ENCODE assay signal across 21 mouse cellular contexts in the genomic region with DNA sequence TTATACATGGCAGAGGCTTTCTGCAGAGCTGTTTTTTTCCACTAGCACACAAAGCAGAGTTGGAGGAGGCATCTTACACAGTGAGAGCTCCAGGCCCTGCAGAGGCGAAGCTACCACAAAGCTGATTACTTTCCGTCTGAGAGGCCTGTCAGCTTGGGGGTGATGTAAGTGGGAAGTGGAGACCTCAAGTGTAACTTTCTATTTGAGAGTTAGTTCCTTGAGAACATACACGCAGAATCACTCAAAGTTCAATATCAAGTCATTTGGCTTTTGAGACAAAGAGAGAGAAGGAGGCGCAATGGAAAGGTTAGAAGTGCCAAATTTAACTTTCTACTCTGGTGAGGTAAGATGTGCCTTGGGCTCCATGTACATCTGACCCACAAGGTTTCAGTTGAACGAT. TPM values are rescaled to one million over a fixed set of nuclear protein-coding genes. Genes with fewer than 3 reads are reported as not detected.
DNase-seq lines count a peak whose midpoint lies in the region; ATAC-seq and TF ChIP-seq lines count a peak whose summit lies in the region.
"Had no signal": no experiment of that assay in that cellular context is flagged by ENCODE, and none has a peak within 500 bp of the region (broad histone marks: within the 10 kb centered on the region; RNA-seq: fewer than 3 reads in every experiment).

No protein-coding gene starts in this region.

- H3K27ac ChIP-seq in CH12.LX (ENCODE audit: insufficient read depth, low read depth), result no peak overlapping the region
- H3K27ac ChIP-seq: embryonic facial prominence, embryonic 13.5 days; forebrain, embryonic 12.5 days; heart, embryonic 10.5 days; hindbrain, embryonic 13.5 days; hindbrain, postnatal 0 days; intestine, embryonic 15.5 days had no signal

- DNase-seq in A20 (ENCODE audit: low read depth, low spot score), result peak; percentile 57
- DNase-seq in CH12.LX (ENCODE audit: extremely low read depth), result peak; percentile 66
- DNase-seq in frontal cortex, postnatal 36 days (ENCODE audit: low spot score in 2 of 2), result no peak
- DNase-seq in cerebellum, adult 9-10 months, result no peak
- DNase-seq: adrenal gland, adult 2 months; adrenal gland, postnatal 25 days; B cell, adult 2 months; cerebellum, adult 18-20 months; cerebellum, postnatal 10 days; gastrocnemius, postnatal 14 days; heart, postnatal 10 days; heart, postnatal 4 days had no signal

- H3K4me3 ChIP-seq in CH12.LX (replicated peaks in 1 of 3; ENCODE audit: low read depth in 2 of 3, low read length in 2 of 3, poor library complexity in 1 of 3), result no peak overlapping the region
- H3K4me3 ChIP-seq: embryonic facial prominence, embryonic 13.5 days; forebrain, embryonic 12.5 days; heart, embryonic 10.5 days; hindbrain, embryonic 13.5 days; intestine, embryonic 15.5 days had no signal

- in situ Hi-C loops in CH12.LX (cut with MboI; ENCODE audit: low pct_ligation_motif_present, low pct_unique_long_range_greater_than_20kb, low sequenced_read_pairs), result no loop called here

- no peak overlapping the region for H3K9ac ChIP-seq in CH12.LX (ENCODE audit: insufficient read depth, low read depth)
- H3K9ac ChIP-seq: embryonic facial prominence, embryonic 13.5 days; forebrain, embryonic 12.5 days; hindbrain, embryonic 13.5 days; intestine, embryonic 15.5 days had no signal

- peak; percentile 68; the same call in 1 of the 2 replicates for TF ChIP-seq EP300 in CH12.LX (IDR thresholded peaks at IDR 0.05; ENCODE audit: low read length)

- no peaks in the 10 kb centered on the region for H3K27me3 ChIP-seq in CH12.LX (replicated peaks)
- H3K27me3 ChIP-seq: forebrain, embryonic 12.5 days; hindbrain, embryonic 13.5 days; intestine, embryonic 15.5 days had no signal

- peaks cover 10 to 38% of the 10 kb centered on the region in 2 experiments for H3K4me1 ChIP-seq in CH12.LX (ENCODE audit: control insufficient read depth in 1 of 2, insufficient read depth in 2 of 2)
- H3K4me1 ChIP-seq: embryonic facial prominence, embryonic 13.5 days; forebrain, embryonic 12.5 days; hindbrain, embryonic 13.5 days; intestine, embryonic 15.5 days had no signal

- H3K36me3 ChIP-seq in CH12.LX (replicated peaks in 1 of 2; ENCODE audit: control insufficient read depth in 1 of 2, insufficient read depth in 1 of 2, low read length in 1 of 2), result no peaks in the 10 kb centered on the region
- H3K36me3 ChIP-seq: embryonic facial prominence, embryonic 13.5 days; forebrain, embryonic 12.5 days; heart, embryonic 10.5 days; hindbrain, embryonic 13.5 days; intestine, embryonic 15.5 days had no signal

- peak; percentile 56 to 74; a peak in 2 of 4 replicates for ATAC-seq in hematopoietic stem cell, adult 5-6 weeks (replicated peaks in 1 of 2; ENCODE audit: insufficient read depth in 1 of 2, low FRiP score in 2 of 2, low TSS enrichment in 1 of 2, low read depth in 1 of 2, poor library complexity in 2 of 2, severe bottlenecking in 2 of 2)
- ATAC-seq in monocyte, adult 5-6 weeks (replicated peaks; ENCODE audit: insufficient number of reproducible peaks, low FRiP score, low TSS enrichment, poor library complexity, severe bottlenecking), result 0 out of 2 replicates have a peak, but pooled peaks have one; percentile 27
- ATAC-seq: forebrain, embryonic 16.5 days; hindbrain, postnatal 0 days; intestine, embryonic 15.5 days had no signal

- H3K79me2 ChIP-seq in CH12.LX (replicated peaks; ENCODE audit: control insufficient read depth, extremely low read depth, insufficient read depth, poor library complexity, severe bottlenecking), result no peaks in the 10 kb centered on the region

- no peak for TF ChIP-seq RAD21 in CH12.LX (IDR thresholded peaks at IDR 0.05; ENCODE audit: low read depth, low read length)

- H3K4me2 ChIP-seq in CH12.LX (ENCODE audit: insufficient read depth, low read depth, poor library complexity, severe bottlenecking), result no peak overlapping the region
- H3K4me2 ChIP-seq: embryonic facial prominence, embryonic 13.5 days; forebrain, embryonic 12.5 days; hindbrain, embryonic 13.5 days; intestine, embryonic 15.5 days had no signal

- H3K9me3 ChIP-seq in CH12.LX (replicated peaks; ENCODE audit: low read length), result no peaks in the 10 kb centered on the region
- H3K9me3 ChIP-seq: embryonic facial prominence, embryonic 13.5 days; forebrain, embryonic 12.5 days; heart, embryonic 10.5 days; hindbrain, embryonic 13.5 days; intestine, embryonic 15.5 days had no signal

- TF ChIP-seq CTCF in CH12.LX (conservative IDR thresholded peaks at IDR 0.05 in 1 of 2, IDR thresholded peaks at IDR 0.05 in 1 of 2; ENCODE audit: low read depth in 2 of 2, low read length in 2 of 2), result no peak

- dilution Hi-C loops in CH12.LX (cut with MboI; ENCODE audit: extremely low pct_ligation_motif_present, extremely low pct_unique_long_range_greater_than_20kb, low sequenced_read_pairs), result no loop called here

- no peak for TF ChIP-seq POLR2A in CH12.LX (IDR thresholded peaks at IDR 0.05; ENCODE audit: low read depth, low read length)

TF ChIP-seq in CH12.LX, 34 proteins besides CTCF, POLR2A, EP300 and RAD21:
- TF ChIP-seq JUND (conservative IDR thresholded peaks at IDR 0.05; ENCODE audit: low read depth, low read length) (no peak), JUN (IDR thresholded peaks at IDR 0.05; ENCODE audit: insufficient read depth, low read depth, low read length) (0 out of 2 replicates have a peak, but pooled peaks have one; percentile 18), MEF2A (IDR thresholded peaks at IDR 0.05; ENCODE audit: borderline replicate concordance, low read depth, low read length) (peak; percentile 74), ETS1 (conservative IDR thresholded peaks at IDR 0.05; ENCODE audit: low read depth, low read length) (peak; percentile 64), MAZ (IDR thresholded peaks at IDR 0.05; ENCODE audit: low read depth, low read length) (no peak), ELF1 (IDR thresholded peaks at IDR 0.05; ENCODE audit: low read depth, low read length) (no peak), POLR2AphosphoS2 (IDR thresholded peaks at IDR 0.05; ENCODE audit: low read depth, low read length) (no peak), BHLHE40 (IDR thresholded peaks at IDR 0.05; ENCODE audit: low read depth, low read length) (peak; percentile 46; the same call in 1 of the 2 replicates), ZNF384 (IDR thresholded peaks at IDR 0.05; ENCODE audit: low read depth, low read length) (no peak), ZKSCAN1 (IDR thresholded peaks at IDR 0.05; ENCODE audit: borderline replicate concordance, low read depth, low read length) (no peak), GABPA (IDR thresholded peaks at IDR 0.05; ENCODE audit: insufficient replicate concordance, low read depth, low read length) (no peak), MYC (IDR thresholded peaks at IDR 0.05; ENCODE audit: low read depth, low read length) (no peak), SIN3A (IDR thresholded peaks at IDR 0.05; ENCODE audit: low read length) (peak; percentile 40; the same call in 1 of the 2 replicates), ZMIZ1 (IDR thresholded peaks at IDR 0.05; ENCODE audit: low read depth, low read length) (no peak), MAX (IDR thresholded peaks at IDR 0.05; ENCODE audit: low read length) (no peak), KAT2A (IDR thresholded peaks at IDR 0.05; ENCODE audit: insufficient replicate concordance, low read length) (no peak), TBP (conservative IDR thresholded peaks at IDR 0.05; ENCODE audit: low read depth, low read length) (no peak), UBTF (IDR thresholded peaks at IDR 0.05; ENCODE audit: low read depth, low read length) (no peak), PAX5 (IDR thresholded peaks at IDR 0.05; ENCODE audit: low read length) (no peak), NRF1 (IDR thresholded peaks at IDR 0.05; ENCODE audit: low read depth, low read length) (no peak), HCFC1 (IDR thresholded peaks at IDR 0.05; ENCODE audit: low read depth, low read length) (no peak), CHD1 (IDR thresholded peaks at IDR 0.05; ENCODE audit: low read depth, low read length) (no peak), ZC3H11A (IDR thresholded peaks at IDR 0.05; ENCODE audit: low read depth, low read length) (no peak), USF1 (IDR thresholded peaks at IDR 0.05; ENCODE audit: low read depth, low read length) (no peak), SMC3 (IDR thresholded peaks at IDR 0.05; ENCODE audit: low read depth, low read length) (no peak), MXI1 (IDR thresholded peaks at IDR 0.05; ENCODE audit: low read depth, low read length) (no peak), MAFK (IDR thresholded peaks at IDR 0.05; ENCODE audit: insufficient replicate concordance, low read length) (0 out of 2 replicates have a peak, but pooled peaks have one; percentile 47), RCOR1 (conservative IDR thresholded peaks at IDR 0.05; ENCODE audit: low read depth, low read length) (no peak), USF2 (conservative IDR thresholded peaks at IDR 0.05; ENCODE audit: low read depth, low read length) (no peak), IRF4 (IDR thresholded peaks at IDR 0.05; ENCODE audit: low read depth, low read length) (peak; percentile 50; the same call in 1 of the 2 replicates), TCF12 (IDR thresholded peaks at IDR 0.05; ENCODE audit: low read depth, low read length) (no peak), E2F4 (IDR thresholded peaks at IDR 0.05; ENCODE audit: insufficient replicate concordance, low read depth, low read length) (no peak), NELFE (IDR thresholded peaks at IDR 0.05; ENCODE audit: low read depth, low read length) (no peak), CHD2 (IDR thresholded peaks at IDR 0.05; ENCODE audit: low read length) (no peak)
TF ChIP-seq in CH12.LX: peak in this region for 7.

RNA-seq across cellular contexts. Expression of a gene that starts 52.9 kb away (rescaled TPM):
- total RNA-seq in CH12.LX (2012; rRNA removed), result 7.8 and 9.9 TPM in 2 replicates
- total RNA-seq in CH12.LX (2014; rRNA removed), result 10.2 and 11.6 TPM in 2 replicates
- 18.4 and 24.6 TPM in 2 replicates for polyA plus RNA-seq in CH12.LX (2012; ENCODE audit: insufficient read length, low read depth)
- total RNA-seq in hematopoietic stem cell, adult 5-6 weeks (2017), result 57.4 and 78.4 TPM in 2 replicates
- total RNA-seq in monocyte, adult 5-6 weeks (2017), result 90.2 to 120 TPM (median 105 TPM) in 3 replicates

Comparison
In these comparisons a context has a peak if more than half of its experiments do, and no peak if none do; other contexts are left out.
1. DNase-seq: peak in A20 (single experiment) and CH12.LX (single experiment); none in frontal cortex, postnatal 36 days (0 of 2) and cerebellum, adult 9-10 months (single experiment).